Mouse (Mus musculus) neural tube, embryonic 12.5 days (tissue): ENCODE results near the gene Slc38a3. TPM values are rescaled to one million over a fixed set of nuclear protein-coding genes. Genes with fewer than 3 reads are reported as not detected.

Experiments
- ATAC-seq: fragments of 200-750 bp; cut with Nextera tagmentation; 2 replicates; pipeline ENCODE4 v1.8.0; 2017; ENCODE audit warnings: low read depth, mild to moderate bottlenecking, moderate TSS enrichment, moderate library complexity; ENCODE audit not compliant: low FRiP score
- H3K27ac ChIP-seq: fragments of 300-500 bp; sonication (generic); 2 replicates; pipeline ENCODE4 v1.5.1; 2016
- H3K27me3 ChIP-seq: fragments of 300-500 bp; sonication (generic); replicated peaks from 2 replicates; pipeline ENCODE4 v1.6.1; 2016; ENCODE audit warnings: mild to moderate bottlenecking
- H3K36me3 ChIP-seq: fragments of 300-500 bp; sonication (generic); 2 replicates; pipeline ENCODE4 v1.6.1; 2016; ENCODE audit warnings: mild to moderate bottlenecking
- H3K4me1 ChIP-seq: fragments of 300-500 bp; sonication (generic); 2 replicates; pipeline ENCODE4 v1.6.1; 2016
- H3K4me2 ChIP-seq: fragments of 300-500 bp; sonication (generic); replicated peaks from 2 replicates; pipeline ENCODE4 v1.6.1; 2016; ENCODE audit warnings: mild to moderate bottlenecking
- H3K4me3 ChIP-seq: fragments of 300-500 bp; sonication (generic); 2 replicates; pipeline ENCODE4 v1.5.1; 2016
- H3K9ac ChIP-seq: fragments of 300-500 bp; sonication (generic); 2 replicates; pipeline ENCODE4 v1.6.1; 2016; ENCODE audit warnings: mild to moderate bottlenecking
- H3K9me3 ChIP-seq: fragments of 300-500 bp; sonication (generic); 2 replicates; pipeline ENCODE4 v1.6.1; 2016; ENCODE audit warnings: mild to moderate bottlenecking
- WGBS: fragments of 180-500 bp; shearing (Covaris S2); methylation state at CpG from one replicate; pipeline ENCODE4 v1.1.7; 2016; 5-methylcytosine and 5-hydroxymethylcytosine counted together
- polyA plus RNA-seq: library from polyadenylated mRNA; unstranded; fragments of >200 nt; fragmentation: Nextera tagmentation; extraction: Ambion mirVana; gene quantifications from 2 replicates; pipeline ENCODE4 v1.2.1, GENCODE M21; 2016

The Slc38a3 gene
- polyA plus RNA-seq, 1 experiment from 2014 or later: 14.1 TPM

DNA sequence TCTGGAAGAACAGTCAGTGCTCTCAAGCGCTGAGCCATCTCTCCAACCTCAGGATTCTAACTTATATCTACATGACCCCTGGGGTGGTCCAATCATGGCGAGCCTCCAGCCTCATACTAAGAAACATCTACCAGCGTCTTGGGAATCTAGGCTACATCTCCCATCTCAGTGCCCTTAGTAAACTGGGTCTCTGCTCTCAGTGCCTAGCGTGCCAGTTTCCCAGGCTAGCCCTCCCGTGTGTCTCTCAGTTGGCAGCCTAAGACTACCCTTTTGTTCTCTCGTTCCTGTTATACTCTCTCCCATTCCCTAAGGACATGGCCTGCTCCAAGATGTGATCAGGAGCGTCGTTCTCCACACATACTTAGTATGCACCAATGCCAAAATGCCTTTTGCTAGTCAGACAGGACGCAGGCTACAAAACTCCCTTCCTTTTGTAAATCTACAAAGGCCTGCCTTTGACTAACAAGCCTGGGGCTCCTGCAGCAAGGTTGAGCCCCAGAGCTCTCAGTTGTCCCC lies 38.0 kb downstream of the Slc38a3 start:
- Histone ChIP-seq H3K4me3 (0 out of 2 replicates have a peak overlapping the region, but pooled peaks have one; percentile 90), H3K27me3 (no peaks in the 10 kb centered on the region), H3K9me3 (no peaks in the 10 kb centered on the region), H3K9ac (peak overlapping the region; percentile 93; the same call in 1 of the 2 replicates), H3K27ac (peak overlapping the region; percentile 96), H3K4me2 (peak overlapping the region; percentile 99), H3K36me3 (peaks cover 6% of the 10 kb centered on the region; the same call in 1 of the 2 replicates), H3K4me1 (peaks cover 94% of the 10 kb centered on the region)
- ATAC-seq: no peak
- 40% methylated on average over 9 of the region's 9 CpGs for WGBS

DNA sequence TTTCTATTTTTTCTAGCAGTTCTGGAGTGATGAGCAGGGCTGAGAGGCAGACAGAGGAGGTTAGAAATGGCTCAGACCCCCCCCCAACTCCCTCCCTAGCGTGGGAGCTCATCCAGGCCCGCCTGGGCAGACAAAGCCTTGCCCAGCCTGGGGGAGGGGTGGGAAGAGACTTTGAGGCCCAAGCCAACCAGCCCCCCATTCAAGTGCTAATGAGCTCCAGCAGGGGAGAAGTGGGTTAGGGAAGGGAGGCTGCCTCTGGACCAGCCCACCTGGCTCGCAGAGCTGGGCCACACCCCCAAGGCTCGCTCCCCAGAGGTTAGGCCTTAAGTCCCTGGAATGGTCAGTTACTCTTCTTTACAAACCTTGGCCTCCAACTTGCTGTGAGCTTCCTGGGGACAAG lies 38.8 kb downstream of the Slc38a3 start:
- Histone ChIP-seq H3K9me3 (no peaks in the 10 kb centered on the region), H3K27ac (peak overlapping the region; percentile 96), H3K4me3 (peak overlapping the region; percentile 15; the same call in 1 of the 2 replicates), H3K9ac (peak overlapping the region; percentile 57), H3K27me3 (no peaks in the 10 kb centered on the region), H3K4me1 (peaks cover 95% of the 10 kb centered on the region), H3K4me2 (peak overlapping the region; percentile 99), H3K36me3 (peaks cover 6% of the 10 kb centered on the region; the same call in 1 of the 2 replicates)
- ATAC-seq: peak; percentile 23
- WGBS: 1% methylated on average over 4 of the region's 4 CpGs

DNA sequence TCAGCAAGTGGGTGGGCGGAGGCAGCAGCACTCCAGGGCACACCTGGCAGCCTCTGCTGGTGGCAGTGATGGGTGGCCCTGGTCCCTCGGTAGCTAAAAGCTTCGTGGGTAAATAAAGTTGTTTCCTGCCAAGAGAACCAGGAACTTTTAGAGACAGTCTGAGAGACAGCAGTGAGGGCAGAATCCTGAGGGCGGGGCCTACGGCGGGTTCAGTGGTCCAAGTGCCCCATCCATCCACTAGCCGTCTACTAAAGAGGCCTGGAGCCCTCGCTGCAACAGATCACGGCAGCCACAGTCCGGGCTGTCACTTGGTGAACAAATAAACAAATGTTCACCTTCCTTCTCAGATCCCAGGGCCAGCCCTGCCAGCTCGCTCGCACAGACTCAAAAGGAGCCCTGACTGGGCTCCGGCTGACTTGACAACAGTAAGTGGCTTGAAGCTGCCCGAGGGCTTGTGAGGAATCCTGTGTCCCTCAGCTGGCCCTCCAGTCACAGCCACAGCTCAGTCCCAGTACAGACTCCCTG lies 39.4 kb downstream of the Slc38a3 start:
- 6% methylated on average over 14 of the region's 14 CpGs for WGBS
- Histone ChIP-seq H3K4me2 (peak overlapping the region; percentile 99), H3K4me1 (peaks cover 96% of the 10 kb centered on the region), H3K36me3 (peaks cover 11% of the 10 kb centered on the region), H3K27me3 (no peaks in the 10 kb centered on the region), H3K9me3 (no peaks in the 10 kb centered on the region), H3K27ac (peak overlapping the region; percentile 96), H3K9ac (peak overlapping the region; percentile 57), H3K4me3 (peak overlapping the region; percentile 24)
- ATAC-seq: peak; percentile 8; the same call in 1 of the 2 replicates

DNA sequence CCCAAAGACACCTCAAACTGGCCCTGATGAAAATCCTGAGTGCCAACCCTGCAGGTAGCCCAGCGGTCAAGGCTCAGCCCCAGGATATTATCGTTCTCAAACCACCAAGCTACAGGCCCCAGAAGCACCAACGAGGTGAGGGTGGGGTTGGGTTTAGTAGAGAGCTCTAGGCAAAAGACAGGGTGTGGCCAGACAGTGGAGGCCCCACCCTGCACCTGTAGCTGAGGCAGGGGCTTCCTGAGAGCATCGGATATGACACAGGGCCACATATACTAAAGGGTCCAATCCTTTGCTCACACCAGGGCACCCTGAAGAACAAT lies 40.0 kb downstream of the Slc38a3 start:
- Histone ChIP-seq H3K27me3 (no peaks in the 10 kb centered on the region), H3K4me1 (peaks cover 98% of the 10 kb centered on the region), H3K9ac (peak overlapping the region; percentile 58), H3K27ac (peak overlapping the region; percentile 96), H3K4me3 (no peak overlapping the region), H3K4me2 (peak overlapping the region; percentile 99), H3K36me3 (peaks cover 16% of the 10 kb centered on the region), H3K9me3 (no peaks in the 10 kb centered on the region)
- 28% methylated on average over 4 of the region's 4 CpGs for WGBS
- no peak for ATAC-seq

DNA sequence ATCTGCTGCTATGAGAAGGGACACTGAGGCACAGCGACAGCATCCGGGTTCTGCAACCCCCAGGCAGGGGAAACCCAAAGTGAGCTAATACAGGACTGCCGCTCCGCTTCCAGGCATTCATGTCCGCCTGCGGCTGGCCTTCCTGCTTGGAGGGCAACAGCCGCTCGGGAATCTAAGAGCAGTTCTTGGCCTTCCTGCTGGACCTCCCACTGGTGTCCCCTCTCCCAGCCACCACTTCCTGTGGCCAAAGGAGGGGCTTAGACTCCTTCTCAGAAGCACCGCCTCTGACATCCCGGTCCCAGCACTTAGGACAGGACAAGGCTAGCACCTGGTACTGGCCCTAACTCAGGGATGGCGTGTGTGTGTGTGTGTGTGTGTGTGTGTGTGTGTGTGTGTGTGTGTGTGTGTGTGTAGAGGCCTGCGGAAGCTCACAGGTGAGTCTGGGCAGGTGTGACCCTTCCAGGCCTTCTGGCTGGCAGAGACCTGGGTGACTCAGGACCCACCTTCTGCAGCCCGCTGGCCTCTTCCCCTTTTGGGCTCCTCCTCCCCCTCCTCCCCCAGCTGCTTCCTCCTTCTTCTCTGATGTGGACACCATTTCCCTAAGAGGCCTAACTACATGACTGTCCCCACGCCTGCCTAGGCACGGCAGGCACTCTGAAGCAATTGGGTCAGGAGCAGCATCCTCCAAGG lies 40.5 kb downstream of the Slc38a3 start:
- H3K27ac ChIP-seq: peak overlapping the region; percentile 96
- H3K27me3 ChIP-seq: no peaks in the 10 kb centered on the region
- no peak for ATAC-seq
- H3K9ac ChIP-seq: peak overlapping the region; percentile 58
- peaks cover 20% of the 10 kb centered on the region for H3K36me3 ChIP-seq
- no peaks in the 10 kb centered on the region for H3K9me3 ChIP-seq
- peak overlapping the region; percentile 99 for H3K4me2 ChIP-seq
- 38% methylated on average over 14 of the region's 15 CpGs for WGBS
- no peak overlapping the region for H3K4me3 ChIP-seq
- H3K4me1 ChIP-seq: peaks cover 94% of the 10 kb centered on the region

DNA sequence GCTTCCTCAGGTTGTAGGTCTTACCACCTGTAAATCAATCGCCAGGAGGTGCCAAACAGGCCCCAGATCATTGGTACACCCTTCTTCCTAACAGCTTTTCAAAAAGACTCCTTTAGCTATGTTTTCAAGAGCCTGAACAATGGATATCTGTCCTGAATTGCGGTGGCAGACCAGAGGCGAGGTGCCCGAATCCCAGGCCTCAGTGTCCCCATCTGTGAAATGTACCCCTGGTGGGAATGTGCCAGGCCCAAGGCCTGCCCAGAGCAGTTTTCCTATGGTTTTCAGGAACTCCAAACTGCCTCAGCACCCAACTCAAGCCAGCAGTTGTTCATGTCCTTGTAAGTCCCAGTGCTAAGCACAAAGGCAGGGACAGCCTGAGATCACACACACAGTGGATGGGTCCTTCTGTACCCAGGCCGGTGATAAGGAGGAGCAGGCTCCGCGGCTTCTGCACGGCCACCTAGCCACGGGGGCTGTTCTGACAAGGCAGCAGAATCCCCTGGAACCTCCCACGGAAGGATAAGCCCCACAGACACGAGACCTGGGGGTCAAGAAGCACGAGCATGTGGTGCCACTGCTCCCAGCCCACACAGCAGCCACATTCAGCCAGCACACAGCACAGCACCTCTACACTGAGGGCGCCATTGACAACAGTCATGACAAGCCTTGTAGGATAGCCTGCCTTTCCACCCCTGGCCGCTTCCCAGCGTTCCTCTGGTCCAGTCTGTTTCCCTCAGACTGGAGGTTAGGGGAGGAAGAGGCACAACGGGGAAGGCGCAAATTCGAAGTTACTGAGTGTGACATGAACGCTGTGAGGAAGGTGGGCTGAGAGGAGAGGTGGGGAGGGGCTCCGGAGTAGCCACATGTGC lies 41.7 kb downstream of the Slc38a3 start:
- peak overlapping the region; percentile 58 for H3K9ac ChIP-seq
- WGBS: 25% methylated on average over 20 of the region's 20 CpGs

DNA sequence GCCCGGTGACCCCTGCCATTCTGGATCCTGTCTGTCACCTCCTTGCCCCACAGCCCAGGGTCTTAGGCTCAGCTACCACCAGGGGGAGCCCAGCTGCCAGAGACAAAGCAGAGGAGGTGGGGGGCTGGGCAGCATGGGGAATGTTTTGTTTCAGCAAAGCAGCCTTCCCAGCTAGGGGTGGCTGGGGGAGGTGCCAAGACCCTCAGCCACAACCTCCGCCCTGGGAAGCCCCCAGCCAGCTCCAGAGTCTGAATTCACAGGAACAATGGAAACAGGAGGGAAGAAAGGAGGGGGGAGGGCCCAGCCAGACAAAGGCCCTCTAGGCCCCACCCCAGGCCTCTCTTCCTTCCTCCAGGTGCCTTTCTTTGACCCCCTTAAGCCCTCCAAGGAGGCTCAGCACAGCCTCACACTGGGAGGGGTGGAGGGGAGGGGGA lies 42.5 kb downstream of the Slc38a3 start:
- H3K27ac ChIP-seq: peak overlapping the region; percentile 96
- no peaks in the 10 kb centered on the region for H3K9me3 ChIP-seq
- peak overlapping the region; percentile 99 for H3K4me2 ChIP-seq
- WGBS: 0% methylated on average over 2 of the region's 2 CpGs
- peaks cover 35% of the 10 kb centered on the region for H3K36me3 ChIP-seq
- peaks cover 74% of the 10 kb centered on the region for H3K4me1 ChIP-seq
- H3K4me3 ChIP-seq: peak overlapping the region; percentile 3; the same call in 1 of the 2 replicates
- H3K27me3 ChIP-seq: no peaks in the 10 kb centered on the region
- H3K9ac ChIP-seq: peak overlapping the region; percentile 58
- ATAC-seq: peak; percentile 45

More for the DNA sequence above, 41.7 kb downstream of the Slc38a3 start:
- no peak for ATAC-seq
- peak overlapping the region; percentile 96 for H3K27ac ChIP-seq
- peaks cover 28% of the 10 kb centered on the region for H3K36me3 ChIP-seq
- no peaks in the 10 kb centered on the region for H3K9me3 ChIP-seq
- peak overlapping the region; percentile 99 for H3K4me2 ChIP-seq
- peaks cover 82% of the 10 kb centered on the region for H3K4me1 ChIP-seq
- H3K4me3 ChIP-seq: no peak overlapping the region
- H3K27me3 ChIP-seq: no peaks in the 10 kb centered on the region

DNA sequence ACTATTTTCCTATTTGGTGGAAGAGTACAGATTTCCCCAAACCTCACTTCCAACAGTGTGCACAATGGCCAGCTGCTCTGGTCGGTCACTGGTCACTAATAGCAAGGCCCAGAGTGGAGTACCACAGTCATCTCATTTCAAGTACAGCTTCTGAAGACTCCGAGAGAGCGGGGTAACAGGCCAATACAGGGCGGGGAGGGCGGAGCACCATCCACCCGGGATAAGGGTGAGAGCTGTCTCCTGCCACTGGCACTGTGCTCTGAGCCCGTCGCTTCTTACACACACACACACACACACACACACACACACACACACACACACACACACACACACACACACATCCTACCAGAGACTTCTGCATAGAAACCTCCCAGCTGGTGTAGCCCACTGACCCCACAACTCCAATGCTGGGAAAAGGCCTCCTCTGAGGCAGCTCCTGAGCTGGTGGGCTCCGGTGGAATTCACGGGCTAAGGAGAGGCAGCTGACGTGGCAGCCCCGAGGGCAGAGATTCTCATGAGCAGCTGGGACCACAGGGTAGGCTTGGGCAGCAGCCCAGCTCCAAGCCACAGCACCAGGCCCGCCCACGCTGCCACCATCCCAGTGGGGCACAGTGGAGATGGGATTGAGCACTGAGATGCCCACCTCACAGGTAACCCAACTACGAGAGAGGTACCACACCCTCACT lies 43.0 kb downstream of the Slc38a3 start:
- H3K9ac ChIP-seq: peak overlapping the region; percentile 58
- H3K4me3 ChIP-seq: peak overlapping the region; percentile 3; the same call in 1 of the 2 replicates
- H3K4me2 ChIP-seq: peak overlapping the region; percentile 99
- H3K36me3 ChIP-seq: peaks cover 36% of the 10 kb centered on the region
- no peaks in the 10 kb centered on the region for H3K27me3 ChIP-seq
- H3K9me3 ChIP-seq: no peaks in the 10 kb centered on the region
- peaks cover 69% of the 10 kb centered on the region for H3K4me1 ChIP-seq
- 30% methylated on average over 13 of the region's 15 CpGs for WGBS
- peak overlapping the region; percentile 96 for H3K27ac ChIP-seq
- peak; percentile 10 for ATAC-seq

DNA sequence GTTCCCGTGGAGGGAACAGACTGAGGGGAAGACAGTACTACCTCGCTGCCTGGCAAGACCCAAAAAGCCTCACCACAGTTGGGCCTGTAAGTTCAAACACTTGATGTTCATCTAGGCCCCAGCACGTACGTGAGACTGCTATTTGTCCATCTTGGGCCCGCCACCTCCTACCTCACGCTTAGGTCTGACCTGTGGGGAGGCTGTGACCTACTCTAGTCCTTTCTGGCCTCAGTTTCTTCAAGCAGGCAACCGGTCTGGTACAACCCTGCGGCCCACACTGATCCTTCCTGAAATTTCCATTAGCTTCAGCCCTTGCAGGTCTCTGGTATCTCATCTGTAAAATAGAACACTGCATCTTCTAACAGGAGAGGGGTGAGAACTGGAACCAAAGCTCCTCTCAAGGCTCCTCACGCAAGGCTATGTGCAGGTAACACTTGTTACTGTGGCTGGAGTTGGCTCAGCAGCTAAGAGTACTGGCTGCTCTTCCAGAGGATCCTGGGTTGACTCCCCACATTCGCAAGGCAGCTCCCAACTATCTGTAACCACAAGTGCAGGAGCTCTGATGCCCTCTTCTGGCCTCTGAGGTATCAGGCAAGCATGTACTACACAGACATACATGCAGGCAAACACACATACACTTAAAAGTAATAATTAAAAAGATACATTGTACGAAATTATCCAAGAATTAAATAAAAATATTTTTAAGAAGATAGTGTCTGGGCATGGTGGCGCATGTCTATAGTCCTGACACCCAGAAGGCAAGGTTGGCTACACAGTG lies 43.8 kb downstream of the Slc38a3 start:
- no peak for ATAC-seq
- WGBS: 89% methylated on average over 12 of the region's 12 CpGs
- Histone ChIP-seq H3K27ac (peak overlapping the region; percentile 96; the same call in 1 of the 2 replicates), H3K27me3 (no peaks in the 10 kb centered on the region), H3K9ac (peak overlapping the region; percentile 29; the same call in 1 of the 2 replicates), H3K4me1 (peaks cover 61% of the 10 kb centered on the region), H3K4me3 (no peak overlapping the region), H3K9me3 (no peaks in the 10 kb centered on the region), H3K36me3 (peaks cover 36% of the 10 kb centered on the region), H3K4me2 (peak overlapping the region; percentile 99; the same call in 1 of the 2 replicates)

DNA sequence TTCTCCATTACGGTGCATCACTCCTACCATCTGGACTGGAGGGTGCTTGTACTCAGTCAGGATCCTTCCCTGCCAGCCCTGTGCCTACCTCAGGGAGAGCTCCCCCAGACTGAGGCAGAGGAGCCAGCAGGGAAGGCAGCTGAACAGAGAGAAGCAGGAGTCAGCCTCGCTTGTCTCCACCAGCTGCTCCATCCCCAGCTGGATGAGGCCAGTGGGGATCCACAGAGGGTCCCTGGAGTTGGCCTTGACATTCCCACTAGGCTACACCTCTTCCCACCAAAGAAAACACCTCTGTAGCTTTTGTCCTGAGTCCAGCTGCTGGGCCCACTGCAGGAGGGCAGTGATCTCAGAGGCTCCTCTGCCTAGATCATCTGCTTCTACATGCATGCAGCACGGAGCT lies 44.4 kb downstream of the Slc38a3 start:
- Histone ChIP-seq H3K4me2 (no peak overlapping the region), H3K36me3 (peaks cover 41% of the 10 kb centered on the region), H3K4me1 (peaks cover 55% of the 10 kb centered on the region), H3K27me3 (no peaks in the 10 kb centered on the region), H3K27ac (no peak overlapping the region), H3K9ac (peak overlapping the region; percentile 29; the same call in 1 of the 2 replicates), H3K4me3 (no peak overlapping the region), H3K9me3 (no peaks in the 10 kb centered on the region)
- WGBS: 77% methylated on average over 3 of the region's 3 CpGs
- no peak for ATAC-seq

DNA sequence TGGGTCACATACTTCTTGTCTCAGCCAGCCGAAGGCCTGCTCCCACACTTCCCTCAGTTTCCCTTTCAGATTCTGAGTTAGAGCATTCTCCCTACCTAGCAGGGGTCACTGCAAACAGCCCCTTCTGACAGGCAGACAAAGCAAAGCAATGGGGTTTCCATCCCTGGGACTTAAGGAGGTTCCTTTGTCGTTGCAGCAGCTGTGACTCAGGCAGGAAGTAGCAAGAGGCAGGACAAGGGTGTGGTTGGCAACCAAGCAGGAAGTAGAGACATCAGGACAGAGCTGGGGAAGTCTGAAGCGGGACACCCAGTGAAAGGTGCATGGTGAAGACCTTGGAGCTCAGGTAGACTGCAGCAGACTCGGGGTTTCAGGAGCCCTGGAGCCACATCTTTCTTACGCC lies 44.8 kb downstream of the Slc38a3 start:
- Histone ChIP-seq H3K27ac (no peak overlapping the region), H3K27me3 (no peaks in the 10 kb centered on the region), H3K4me1 (peaks cover 55% of the 10 kb centered on the region), H3K36me3 (peaks cover 45% of the 10 kb centered on the region), H3K4me2 (no peak overlapping the region), H3K9ac (0 out of 2 replicates have a peak overlapping the region, but pooled peaks have one; percentile 29), H3K9me3 (no peaks in the 10 kb centered on the region), H3K4me3 (no peak overlapping the region)
- 68% methylated on average over 5 of the region's 5 CpGs for WGBS
- no peak for ATAC-seq
